Mouse (Mus musculus) lung, postnatal 10 days (tissue): Measurements from ENCODE around the gene Skap1.
A peak's percentile ranks its signal among the peaks of the same experiment; 100 is the strongest.
"Not testable (repeated sequence)": the region's sequence is repeated elsewhere in the genome, so short reads cannot be mapped to it uniquely, and the experiment has no call there.

Experiments
- DNase-seq: peaks from one replicate; pipeline ENCODE4 v3.0.0; 2021

Gene Skap1

GRCm38 (mm10) chr11:96760042-96760441, 295.6 kb downstream of the Skap1 start:
- peak; percentile 83 for DNase-seq

- DNase-seq, result no peak
Measured at GRCm38 (mm10) chr11:96761984-96762383, 297.6 kb downstream of the Skap1 start.

GRCm38 (mm10) chr11:96762742-96763470, 298.5 kb downstream of the Skap1 start:
- DNase-seq, result peak; percentile 51

- no peak for DNase-seq
Measured at GRCm38 (mm10) chr11:96764511-96765350, 300.3 kb downstream of the Skap1 start.

- peak; percentile 33 for DNase-seq
Measured at GRCm38 (mm10) chr11:96765645-96766044, 301.3 kb downstream of the Skap1 start.

GRCm38 (mm10) chr11:96766555-96766954, 302.2 kb downstream of the Skap1 start:
- no peak for DNase-seq

- DNase-seq, result no peak
Measured at GRCm38 (mm10) chr11:96767096-96767495, 302.7 kb downstream of the Skap1 start.

- DNase-seq, result peak; percentile 58
Measured at GRCm38 (mm10) chr11:96768240-96768639, 303.8 kb downstream of the Skap1 start.

- no peak for DNase-seq
Measured at GRCm38 (mm10) chr11:96771274-96771975, 307.0 kb downstream of the Skap1 start.

GRCm38 (mm10) chr11:96772413-96772812, 308.0 kb downstream of the Skap1 start:
- no peak for DNase-seq

GRCm38 (mm10) chr11:96774536-96774935, 310.1 kb downstream of the Skap1 start:
- DNase-seq, result no peak

GRCm38 (mm10) chr11:96775063-96775462, 310.7 kb downstream of the Skap1 start:
- DNase-seq, result no peak

GRCm38 (mm10) chr11:96775665-96776064, 311.3 kb downstream of the Skap1 start:
- DNase-seq, result no peak

- no peak for DNase-seq
Measured at GRCm38 (mm10) chr11:96776068-96776467, 311.7 kb downstream of the Skap1 start.

- peak; percentile 100 for DNase-seq
Measured at GRCm38 (mm10) chr11:96776968-96777962, 312.9 kb downstream of the Skap1 start, which contains the start of gene Snx11. Gene Snx11 (minus strand): TSS chr11:96777559.

- DNase-seq, result not testable (repeated sequence)
Measured at GRCm38 (mm10) chr11:96778061-96778627, 313.8 kb downstream of the Skap1 start.

GRCm38 (mm10) chr11:96780306-96780705, 315.9 kb downstream of the Skap1 start:
- DNase-seq, result no peak

- DNase-seq, result no peak
Measured at GRCm38 (mm10) chr11:96781425-96781824, 317.0 kb downstream of the Skap1 start.

- DNase-seq, result peak; percentile 85
Measured at GRCm38 (mm10) chr11:96784847-96785246, 320.5 kb downstream of the Skap1 start.

- DNase-seq, result no peak
Measured at GRCm38 (mm10) chr11:96786731-96787450, 322.5 kb downstream of the Skap1 start.
